Mouse (Mus musculus) kidney, postnatal 0 days (tissue): ENCODE results near the gene Rftn1. TPM values are rescaled to one million over a fixed set of nuclear protein-coding genes. Genes with fewer than 3 reads are reported as not detected.

ENCODE experiments used
- ATAC-seq: fragments of 200-750 bp; cut with Nextera tagmentation; replicated peaks from 2 replicates; pipeline ENCODE4 v1.8.0; 2017; ENCODE audit warnings: low read depth, moderate number of reproducible peaks, moderate TSS enrichment, moderate library complexity; ENCODE audit not compliant: low FRiP score
- DNase-seq: peaks from one replicate; pipeline ENCODE4 v3.0.0-alpha.2; 2016; ENCODE audit warnings: low spot score
- H3K27ac ChIP-seq: fragments of 300-500 bp; sonication (generic); 2 replicates; pipeline ENCODE4 v1.5.1; 2014; ENCODE audit warnings: mild to moderate bottlenecking
- H3K27me3 ChIP-seq: fragments of 300-500 bp; sonication (generic); 2 replicates; pipeline ENCODE4 v1.6.1; 2014; ENCODE audit warnings: low read length, mixed read lengths; ENCODE audit not compliant: insufficient read depth
- H3K36me3 ChIP-seq: fragments of 300-500 bp; sonication (generic); 2 replicates; pipeline ENCODE4 v1.6.1; 2014; ENCODE audit warnings: low read length, mixed read lengths; ENCODE audit not compliant: insufficient read depth
- H3K4me1 ChIP-seq: fragments of 300-500 bp; sonication (generic); replicated peaks from 2 replicates; pipeline ENCODE4 v1.6.1; 2014; ENCODE audit warnings: antibody characterized with exemption, low read length, mixed read lengths; ENCODE audit not compliant: insufficient read depth
- H3K4me2 ChIP-seq: fragments of 300-500 bp; sonication (generic); 2 replicates; pipeline ENCODE4 v1.6.1; 2014; ENCODE audit warnings: mild to moderate bottlenecking, low read length, moderate library complexity, mixed read lengths
- H3K4me3 ChIP-seq: fragments of 300-500 bp; sonication (generic); replicated peaks from 2 replicates; pipeline ENCODE4 v1.5.1; 2014; ENCODE audit warnings: low read depth, low read length
- H3K9ac ChIP-seq: fragments of 300-500 bp; sonication (generic); 2 replicates; pipeline ENCODE4 v1.6.1; 2014; ENCODE audit warnings: low read depth, low read length
- H3K9me3 ChIP-seq: fragments of 300-500 bp; sonication (generic); replicated peaks from 2 replicates; pipeline ENCODE4 v1.6.1; 2016; ENCODE audit warnings: low read length, inconsistent platforms, mixed read lengths
- CTCF ChIP-seq: IDR thresholded peaks from 2 replicates; pipeline ENCODE4 v1.5.1; 2016; ENCODE audit warnings: antibody characterized with exemption, low read depth, mild to moderate bottlenecking, moderate library complexity
- whole genome bisulfite sequencing: fragments of 180-500 bp; shearing (Covaris S2); extraction: QIAGEN DNeasy Blood & Tissue Kit; methylation state at CpG from one replicate; pipeline ENCODE4 v1.1.7; 2014; 5-methylcytosine and 5-hydroxymethylcytosine counted together
- polyA plus RNA-seq: library from polyadenylated mRNA; unstranded; fragments of >200 nt; fragmentation: Nextera tagmentation; extraction: Ambion mirVana; gene quantifications from 2 replicates; pipeline ENCODE4 v1.2.1, GENCODE M21; 2015

The Rftn1 gene
- polyA plus RNA-seq, 1 experiment from 2014 or later: 11.8 TPM

GRCm38 (mm10) chr17:50136060-50136459 is 54.4 kb downstream of the Rftn1 start:
- no peak overlapping the region for H3K27ac ChIP-seq
- H3K36me3 ChIP-seq: no peaks in the 10 kb centered on the region
- DNase-seq (no peak), ATAC-seq (no peak)
- WGBS: 62% methylated on average over 9 of the region's 9 CpGs
- H3K4me3 ChIP-seq: no peak overlapping the region
- H3K27me3 ChIP-seq: no peaks in the 10 kb centered on the region
- H3K9me3 ChIP-seq: no peaks in the 10 kb centered on the region
- no peaks in the 10 kb centered on the region for H3K4me1 ChIP-seq
- no peak overlapping the region for H3K4me2 ChIP-seq
- no peak overlapping the region for H3K9ac ChIP-seq
- no peak for TF ChIP-seq CTCF

- H3K9ac ChIP-seq: no peak overlapping the region
- no peak overlapping the region for H3K4me3 ChIP-seq
- WGBS: 67% methylated on average over 10 of the region's 10 CpGs
- H3K27ac ChIP-seq: no peak overlapping the region
- H3K36me3 ChIP-seq: no peaks in the 10 kb centered on the region
- TF ChIP-seq CTCF: no peak
- ATAC-seq (no peak), DNase-seq (no peak)
- H3K4me2 ChIP-seq: no peak overlapping the region
- H3K4me1 ChIP-seq: no peaks in the 10 kb centered on the region
- no peaks in the 10 kb centered on the region for H3K27me3 ChIP-seq
- H3K9me3 ChIP-seq: no peaks in the 10 kb centered on the region
Measured at GRCm38 (mm10) chr17:50135466-50135865, 55.0 kb downstream of the Rftn1 start.

GRCm38 (mm10) chr17:50131698-50132097 is 58.8 kb downstream of the Rftn1 start:
- WGBS: 63% methylated on average over 4 of the region's 4 CpGs
- Histone ChIP-seq H3K4me2 (no peak overlapping the region), H3K9ac (no peak overlapping the region), H3K36me3 (no peaks in the 10 kb centered on the region), H3K4me1 (no peaks in the 10 kb centered on the region), H3K9me3 (no peaks in the 10 kb centered on the region), H3K27ac (no peak overlapping the region), H3K27me3 (no peaks in the 10 kb centered on the region), H3K4me3 (no peak overlapping the region)
- DNase-seq: peak; percentile 41
- ATAC-seq: no peak
- no peak for TF ChIP-seq CTCF

- WGBS: 65% methylated on average over 4 of the region's 4 CpGs
- H3K4me1 ChIP-seq: no peaks in the 10 kb centered on the region
- H3K4me2 ChIP-seq: no peak overlapping the region
- no peak for TF ChIP-seq CTCF
- no peak overlapping the region for H3K4me3 ChIP-seq
- H3K9me3 ChIP-seq: no peaks in the 10 kb centered on the region
- H3K36me3 ChIP-seq: no peaks in the 10 kb centered on the region
- DNase-seq (no peak), ATAC-seq (no peak)
- H3K9ac ChIP-seq: no peak overlapping the region
- H3K27me3 ChIP-seq: no peaks in the 10 kb centered on the region
- H3K27ac ChIP-seq: no peak overlapping the region
Measured at GRCm38 (mm10) chr17:50130421-50130820, 60.1 kb downstream of the Rftn1 start.

- no peak for ATAC-seq
- WGBS: 70% methylated on average over 3 of the region's 3 CpGs
Measured at GRCm38 (mm10) chr17:50128392-50128791, 62.1 kb downstream of the Rftn1 start.

GRCm38 (mm10) chr17:50127045-50127813 is 63.2 kb downstream of the Rftn1 start:
- no peak for TF ChIP-seq CTCF
- DNase-seq (peak; percentile 75), ATAC-seq (no peak)
- Histone ChIP-seq H3K4me1 (no peaks in the 10 kb centered on the region), H3K27me3 (no peaks in the 10 kb centered on the region), H3K4me2 (no peak overlapping the region), H3K36me3 (no peaks in the 10 kb centered on the region), H3K9me3 (no peaks in the 10 kb centered on the region), H3K9ac (no peak overlapping the region), H3K4me3 (no peak overlapping the region), H3K27ac (no peak overlapping the region)
- WGBS: 66% methylated on average over 9 of the region's 9 CpGs

More at GRCm38 (mm10) chr17:50128392-50128791, 62.1 kb downstream of the Rftn1 start:
- TF ChIP-seq CTCF: no peak
- Histone ChIP-seq H3K9me3 (no peaks in the 10 kb centered on the region), H3K27ac (no peak overlapping the region), H3K27me3 (no peaks in the 10 kb centered on the region), H3K36me3 (no peaks in the 10 kb centered on the region), H3K4me2 (no peak overlapping the region), H3K4me3 (no peak overlapping the region), H3K9ac (no peak overlapping the region), H3K4me1 (no peaks in the 10 kb centered on the region)
- DNase-seq: no peak

GRCm38 (mm10) chr17:50126545-50126944 is 63.9 kb downstream of the Rftn1 start:
- Histone ChIP-seq H3K4me3 (no peak overlapping the region), H3K4me1 (no peaks in the 10 kb centered on the region), H3K9ac (no peak overlapping the region), H3K27me3 (no peaks in the 10 kb centered on the region), H3K27ac (no peak overlapping the region), H3K4me2 (no peak overlapping the region), H3K9me3 (no peaks in the 10 kb centered on the region), H3K36me3 (no peaks in the 10 kb centered on the region)
- no peak for TF ChIP-seq CTCF
- no peak for DNase-seq
- ATAC-seq: no peak
- WGBS: 68% methylated on average over 2 of the region's 2 CpGs
